8 mouse cellular contexts compared by ENCODE assay signal in the genomic region with DNA sequence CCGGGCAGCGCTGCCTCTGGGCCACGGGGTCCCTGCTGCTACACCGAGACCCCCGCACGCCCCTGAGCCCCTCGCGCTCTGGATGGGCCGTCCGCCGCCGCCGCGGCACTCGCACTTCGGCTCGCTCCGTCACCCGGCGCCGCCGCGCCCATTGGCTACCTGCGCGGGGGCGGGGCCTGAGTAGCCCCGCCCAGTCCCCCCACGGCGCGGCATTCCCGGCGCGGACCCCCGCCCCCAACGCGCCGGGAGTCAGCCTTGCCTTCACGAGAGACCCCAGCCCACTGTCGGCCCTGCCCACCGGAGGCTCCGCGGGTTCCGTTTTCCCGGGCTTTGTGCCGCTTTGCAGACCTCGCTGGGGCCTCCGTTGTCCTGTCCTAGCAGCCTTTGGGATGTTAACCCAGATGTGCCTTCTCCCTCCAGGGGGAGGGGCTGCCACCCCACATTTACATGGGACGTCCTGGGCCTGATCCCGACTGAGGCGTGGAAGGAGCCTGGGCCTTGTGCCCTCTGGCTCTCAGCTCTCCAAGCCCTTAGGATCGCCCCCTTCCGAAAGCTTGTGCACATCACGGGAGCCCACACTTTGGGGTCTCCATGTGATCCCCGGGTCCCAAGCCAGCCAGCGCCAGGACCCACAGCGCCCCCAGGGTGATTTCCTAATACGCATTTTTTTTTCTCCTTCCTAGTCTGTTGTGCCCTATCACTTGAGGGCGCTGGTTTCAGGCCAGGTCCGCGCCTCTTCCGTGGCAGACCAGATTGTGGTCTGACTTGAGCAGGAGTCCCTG. TPM values are rescaled to one million over a fixed set of nuclear protein-coding genes. Genes with fewer than 3 reads are reported as not detected.
DNase-seq lines count a peak whose midpoint lies in the region; ATAC-seq and TF ChIP-seq lines count a peak whose summit lies in the region.

Rps6ka1 (minus strand) TSS at position 126 of the 782 bp plus-strand sequence.

- H3K27ac ChIP-seq in heart, embryonic 11.5 days (ENCODE audit: low read depth, low read length): peak within 1 kb of the TSS; percentile 83
- peak within 1 kb of the TSS; percentile 85 for H3K27ac ChIP-seq in kidney, embryonic 14.5 days (ENCODE audit: low read depth, low read length)
- H3K27ac ChIP-seq in limb, embryonic 15.5 days: peak within 1 kb of the TSS; percentile 85
- H3K27ac ChIP-seq in midbrain, embryonic 16.5 days (ENCODE audit: low read length): peak within 1 kb of the TSS; percentile 81
- H3K27ac ChIP-seq in stomach, embryonic 14.5 days (ENCODE audit: low read length): peak within 1 kb of the TSS; percentile 88

- WGBS in heart, embryonic 11.5 days (ENCODE audit: insufficient replicate concordance): under 1% methylated on average over 61 of the region's 61 CpGs
- under 1% methylated on average over 55 of the region's 61 CpGs for WGBS in kidney, embryonic 14.5 days
- WGBS in limb, embryonic 15.5 days: under 1% methylated on average over 56 of the region's 61 CpGs
- under 1% methylated on average over 58 of the region's 61 CpGs for WGBS in midbrain, embryonic 16.5 days
- 1% methylated on average over 59 of the region's 61 CpGs for whole genome bisulfite sequencing in stomach, embryonic 14.5 days

- no peaks in the 10 kb centered on the region for H3K79me2 ChIP-seq in C2C12 (ENCODE audit: control insufficient read depth, insufficient read depth)

- peak within 1 kb of the TSS; percentile 77 for H3K9ac ChIP-seq in heart, embryonic 11.5 days (ENCODE audit: low read depth, low read length)
- peak within 1 kb of the TSS; percentile 83 for H3K9ac ChIP-seq in kidney, embryonic 14.5 days (ENCODE audit: low read depth, low read length)
- H3K9ac ChIP-seq in limb, embryonic 15.5 days: peak within 1 kb of the TSS; percentile 91
- peak within 1 kb of the TSS; percentile 85 for H3K9ac ChIP-seq in midbrain, embryonic 16.5 days (ENCODE audit: low read depth, low read length)
- H3K9ac ChIP-seq in stomach, embryonic 14.5 days (replicated peaks; ENCODE audit: low read depth, low read length): peak within 1 kb of the TSS; percentile 81

- DNase-seq in adrenal gland, postnatal 4 days (ENCODE audit: low spot score in 2 of 2): peak; percentile 44 to 66

- H3K4me2 ChIP-seq in heart, embryonic 11.5 days: peak within 1 kb of the TSS; percentile 97
- H3K4me2 ChIP-seq in kidney, embryonic 14.5 days (replicated peaks; ENCODE audit: low read depth, low read length): peak within 1 kb of the TSS; percentile 96
- H3K4me2 ChIP-seq in limb, embryonic 15.5 days: peak within 1 kb of the TSS; percentile 96
- H3K4me2 ChIP-seq in midbrain, embryonic 16.5 days (ENCODE audit: low read length): peak within 1 kb of the TSS; percentile 92
- peak within 1 kb of the TSS; percentile 80 for H3K4me2 ChIP-seq in stomach, embryonic 14.5 days (replicated peaks; ENCODE audit: low read depth, low read length)

- peak within 1 kb of the TSS; percentile 28 for H3K4me3 ChIP-seq in C2C12 (ENCODE audit: insufficient read depth, poor library complexity, severe bottlenecking)
- H3K4me3 ChIP-seq in erythroblast, embryonic 14.5 days (replicated peaks): peak within 1 kb of the TSS; percentile 62
- peak within 1 kb of the TSS; percentile 72 for H3K4me3 ChIP-seq in heart, embryonic 11.5 days (ENCODE audit: low read depth, low read length)
- peak within 1 kb of the TSS; percentile 85 for H3K4me3 ChIP-seq in kidney, embryonic 14.5 days (ENCODE audit: low read length)
- H3K4me3 ChIP-seq in limb, embryonic 15.5 days: peak within 1 kb of the TSS; percentile 87
- peak within 1 kb of the TSS; percentile 90 for H3K4me3 ChIP-seq in midbrain, embryonic 16.5 days (ENCODE audit: low read depth, low read length)
- H3K4me3 ChIP-seq in stomach, embryonic 14.5 days (ENCODE audit: low read depth, low read length): peak within 1 kb of the TSS; percentile 82

- no peaks in the 10 kb centered on the region for H3K36me3 ChIP-seq in C2C12 (ENCODE audit: control insufficient read depth, insufficient read depth)
- no peaks in the 10 kb centered on the region for H3K36me3 ChIP-seq in erythroblast, embryonic 14.5 days (ENCODE audit: control insufficient read depth)
- H3K36me3 ChIP-seq in heart, embryonic 11.5 days (ENCODE audit: control insufficient read depth, insufficient read depth, low read length): no peaks in the 10 kb centered on the region
- no peaks in the 10 kb centered on the region for H3K36me3 ChIP-seq in kidney, embryonic 14.5 days (ENCODE audit: control insufficient read depth, insufficient read depth, low read length)
- H3K36me3 ChIP-seq in limb, embryonic 15.5 days: 0 out of 2 replicates have a peak, but pooled peaks cover 3% of the 10 kb centered on the region
- H3K36me3 ChIP-seq in midbrain, embryonic 16.5 days (ENCODE audit: control insufficient read depth, insufficient read depth, low read length): no peaks in the 10 kb centered on the region
- no peaks in the 10 kb centered on the region for H3K36me3 ChIP-seq in stomach, embryonic 14.5 days (ENCODE audit: control insufficient read depth, insufficient read depth, low read length)

- H3K27me3 ChIP-seq in C2C12 (ENCODE audit: control insufficient read depth, insufficient read depth, insufficient read length): peaks cover 14% of the 10 kb centered on the region
- H3K27me3 ChIP-seq in erythroblast, embryonic 14.5 days (ENCODE audit: control insufficient read depth): peaks cover 49% of the 10 kb centered on the region
- H3K27me3 ChIP-seq in heart, embryonic 11.5 days (ENCODE audit: control insufficient read depth, insufficient read depth, low read length): no peaks in the 10 kb centered on the region
- no peaks in the 10 kb centered on the region for H3K27me3 ChIP-seq in kidney, embryonic 14.5 days (ENCODE audit: control insufficient read depth, insufficient read depth, low read length)
- H3K27me3 ChIP-seq in limb, embryonic 15.5 days: no peaks in the 10 kb centered on the region
- H3K27me3 ChIP-seq in midbrain, embryonic 16.5 days (ENCODE audit: control insufficient read depth, insufficient read depth, low read depth, low read length): no peaks in the 10 kb centered on the region
- H3K27me3 ChIP-seq in stomach, embryonic 14.5 days (ENCODE audit: control insufficient read depth, insufficient read depth, low read length): no peaks in the 10 kb centered on the region

- ATAC-seq in heart, embryonic 11.5 days (replicated peaks; ENCODE audit: insufficient number of reproducible peaks, low FRiP score, low TSS enrichment): peak; percentile 70
- peak; percentile 88 for ATAC-seq in kidney, embryonic 14.5 days (ENCODE audit: low FRiP score, low TSS enrichment)
- peak; percentile 81 for ATAC-seq in limb, embryonic 15.5 days (ENCODE audit: insufficient number of reproducible peaks, low FRiP score, low TSS enrichment, low read depth)
- ATAC-seq in midbrain, embryonic 16.5 days: peak; percentile 92
- peak; percentile 84 for ATAC-seq in stomach, embryonic 14.5 days (ENCODE audit: insufficient number of reproducible peaks, insufficient read depth, low FRiP score, low read depth)

- peaks cover 13% of the 10 kb centered on the region for H3K4me1 ChIP-seq in erythroblast, embryonic 14.5 days (ENCODE audit: control insufficient read depth)
- H3K4me1 ChIP-seq in heart, embryonic 11.5 days (ENCODE audit: control insufficient read depth, insufficient read depth, low read length): peaks cover 15% of the 10 kb centered on the region
- peaks cover 16% of the 10 kb centered on the region for H3K4me1 ChIP-seq in kidney, embryonic 14.5 days (ENCODE audit: control insufficient read depth, insufficient read depth, low read length)
- H3K4me1 ChIP-seq in limb, embryonic 15.5 days: peaks cover 35% of the 10 kb centered on the region
- H3K4me1 ChIP-seq in midbrain, embryonic 16.5 days (ENCODE audit: control insufficient read depth, insufficient read depth, low read length): peaks cover 10% of the 10 kb centered on the region
- peaks cover 18% of the 10 kb centered on the region; the same call in 1 of the 2 replicates for H3K4me1 ChIP-seq in stomach, embryonic 14.5 days (ENCODE audit: control insufficient read depth, insufficient read depth, low read length)

- no peaks in the 10 kb centered on the region for H3K79me3 ChIP-seq in C2C12 (ENCODE audit: low read depth)

- peaks cover 2% of the 10 kb centered on the region; the same call in 1 of the 2 replicates for H3K9me3 ChIP-seq in erythroblast, embryonic 14.5 days (ENCODE audit: control insufficient read depth, low read length)
- H3K9me3 ChIP-seq in heart, embryonic 11.5 days (replicated peaks; ENCODE audit: control insufficient read depth, low read length): no peaks in the 10 kb centered on the region
- no peaks in the 10 kb centered on the region for H3K9me3 ChIP-seq in kidney, embryonic 14.5 days (ENCODE audit: control insufficient read depth, low read length)
- no peaks in the 10 kb centered on the region for H3K9me3 ChIP-seq in limb, embryonic 15.5 days
- H3K9me3 ChIP-seq in midbrain, embryonic 16.5 days (replicated peaks; ENCODE audit: control insufficient read depth, low read length, poor library complexity, severe bottlenecking): no peaks in the 10 kb centered on the region
- no peaks in the 10 kb centered on the region for H3K9me3 ChIP-seq in stomach, embryonic 14.5 days (ENCODE audit: control insufficient read depth, low read depth, low read length)

- H3ac ChIP-seq in C2C12 (ENCODE audit: control insufficient read depth, insufficient read length, low read depth): peak within 1 kb of the TSS; percentile 65

- TF ChIP-seq CTCF in C2C12 (IDR thresholded peaks at IDR 0.05; ENCODE audit: control insufficient read depth, insufficient read depth, insufficient read length): peak; percentile 24

TF ChIP-seq in C2C12, 6 proteins besides CTCF, POLR2A, EP300 and RAD21:
- TF ChIP-seq MYOG (IDR thresholded peaks at IDR 0.05; ENCODE audit: control insufficient read depth, extremely low read depth, insufficient read length): no peak
- TF ChIP-seq USF1 (IDR thresholded peaks at IDR 0.05; ENCODE audit: low read depth): no peak
- TF ChIP-seq CEBPB (IDR thresholded peaks at IDR 0.05; ENCODE audit: low read depth): no peak
- no peak for TF ChIP-seq MAX (IDR thresholded peaks at IDR 0.05)
- TF ChIP-seq MYOD1 (IDR thresholded peaks at IDR 0.05; ENCODE audit: control insufficient read depth, insufficient read length, low read depth): no peak
- no peak for TF ChIP-seq FOSL1 (IDR thresholded peaks at IDR 0.05; ENCODE audit: insufficient read depth, low read length, poor library complexity, severe bottlenecking)

RNA-seq across cellular contexts. Expression of gene Rps6ka1, which starts in this region (rescaled TPM):
- 2.4 TPM for polyA plus RNA-seq in C2C12 (2012; fragmentation: generic; extraction: Trizol)
- 10 to 100 TPM; 29.5 to 31.0 TPM for total RNA-seq in adrenal gland, postnatal 4 days (2021)
- polyA plus RNA-seq in erythroblast, embryonic 14.5 days (2012): 0.78 and 1.0 TPM in 2 replicates
- 20.9 and 23.1 TPM in 2 replicates for polyA plus RNA-seq in heart, embryonic 11.5 days (2014; fragmentation: Nextera tagmentation; extraction: Ambion mirVana)
- 29.6 and 49.8 TPM in 2 replicates for polyA plus RNA-seq in kidney, embryonic 14.5 days (2014; fragmentation: Nextera tagmentation; extraction: Ambion mirVana)
- 31.5 and 35.6 TPM in 2 replicates for polyA plus RNA-seq in limb, embryonic 15.5 days (2015; fragmentation: Nextera tagmentation; extraction: Ambion mirVana)
- polyA plus RNA-seq in midbrain, embryonic 16.5 days (2015; fragmentation: Nextera tagmentation; extraction: Ambion mirVana): 21.9 and 22.2 TPM in 2 replicates
- 58.8 and 60.1 TPM in 2 replicates for polyA plus RNA-seq in stomach, embryonic 14.5 days (2014; fragmentation: Nextera tagmentation; extraction: Ambion mirVana)

Comparison
In these comparisons a context has a peak if more than half of its experiments do, and no peak if none do; other contexts are left out.
1. Peak in every context shown above with its lines: DNase-seq, ATAC-seq, H3K4me3 ChIP-seq and H3K27ac ChIP-seq.
2. H3K4me3 ChIP-seq: peak in every context shown above with its lines; median percentile 90 in midbrain, embryonic 16.5 days; 87 in limb, embryonic 15.5 days; 85 in kidney, embryonic 14.5 days; 82 in stomach, embryonic 14.5 days; 72 in heart, embryonic 11.5 days; 62 in erythroblast, embryonic 14.5 days; 28 in C2C12.